Mouse (Mus musculus) hindbrain, embryonic 16.5 days (tissue): ENCODE measurements around the gene Gm35315. TPM values are rescaled to one million over a fixed set of nuclear protein-coding genes. Genes with fewer than 3 reads are reported as not detected.
"Not testable (repeated sequence)": the region's sequence is repeated elsewhere in the genome, so short reads cannot be mapped to it uniquely, and the experiment has no call there.

Source experiments
- ATAC-seq: fragments of 200-750 bp; cut with Nextera tagmentation; 2 replicates; pipeline ENCODE4 v1.8.0; 2017; ENCODE audit warnings: moderate TSS enrichment, moderate library complexity
- H3K27ac ChIP-seq: fragments of 300-500 bp; sonication (generic); 2 replicates; pipeline ENCODE4 v1.5.1; 2014; ENCODE audit warnings: low read depth, mild to moderate bottlenecking, control low read depth, low read length, moderate library complexity
- H3K27me3 ChIP-seq: fragments of 300-500 bp; sonication (generic); replicated peaks from 2 replicates; pipeline ENCODE4 v1.6.1; 2014; ENCODE audit warnings: low read length; ENCODE audit not compliant: control insufficient read depth, insufficient read depth
- H3K36me3 ChIP-seq: fragments of 300-500 bp; sonication (generic); 2 replicates; pipeline ENCODE4 v1.6.1; 2014; ENCODE audit warnings: mild to moderate bottlenecking, low read length, moderate library complexity, mixed read lengths; ENCODE audit not compliant: control insufficient read depth, insufficient read depth
- H3K4me1 ChIP-seq: fragments of 300-500 bp; sonication (generic); 2 replicates; pipeline ENCODE4 v1.6.1; 2014; ENCODE audit warnings: low read depth, low read length; ENCODE audit not compliant: control insufficient read depth, insufficient read depth
- H3K4me2 ChIP-seq: fragments of 300-500 bp; sonication (generic); 2 replicates; pipeline ENCODE4 v1.6.1; 2014; ENCODE audit warnings: mild to moderate bottlenecking, low read length, control low read depth, moderate library complexity
- H3K4me3 ChIP-seq: fragments of 300-500 bp; sonication (generic); 2 replicates; pipeline ENCODE4 v1.5.1; 2014; ENCODE audit warnings: mild to moderate bottlenecking, low read length, control low read depth, moderate library complexity
- H3K9ac ChIP-seq: fragments of 300-500 bp; sonication (generic); 2 replicates; pipeline ENCODE4 v1.6.1; 2014; ENCODE audit warnings: low read depth, mild to moderate bottlenecking, control low read depth, low read length, moderate library complexity
- H3K9me3 ChIP-seq: fragments of 300-500 bp; sonication (generic); 2 replicates; pipeline ENCODE4 v1.6.1; 2014; ENCODE audit warnings: mild to moderate bottlenecking, low read length, moderate library complexity; ENCODE audit not compliant: control insufficient read depth
- WGBS: fragments of 180-500 bp; shearing (Covaris S2); extraction: QIAGEN DNeasy Blood & Tissue Kit; methylation state at CpG from one replicate; pipeline ENCODE4 v1.1.7; 2014; 5-methylcytosine and 5-hydroxymethylcytosine counted together
- polyA plus RNA-seq: library from polyadenylated mRNA; unstranded; fragments of >200 nt; fragmentation: Nextera tagmentation; extraction: Ambion mirVana; gene quantifications from 2 replicates; pipeline ENCODE4 v1.2.1, GENCODE M21; 2015

Gm35315 gene
- polyA plus RNA-seq = 0.71 and 0.85 TPM in 2 replicates

DNA sequence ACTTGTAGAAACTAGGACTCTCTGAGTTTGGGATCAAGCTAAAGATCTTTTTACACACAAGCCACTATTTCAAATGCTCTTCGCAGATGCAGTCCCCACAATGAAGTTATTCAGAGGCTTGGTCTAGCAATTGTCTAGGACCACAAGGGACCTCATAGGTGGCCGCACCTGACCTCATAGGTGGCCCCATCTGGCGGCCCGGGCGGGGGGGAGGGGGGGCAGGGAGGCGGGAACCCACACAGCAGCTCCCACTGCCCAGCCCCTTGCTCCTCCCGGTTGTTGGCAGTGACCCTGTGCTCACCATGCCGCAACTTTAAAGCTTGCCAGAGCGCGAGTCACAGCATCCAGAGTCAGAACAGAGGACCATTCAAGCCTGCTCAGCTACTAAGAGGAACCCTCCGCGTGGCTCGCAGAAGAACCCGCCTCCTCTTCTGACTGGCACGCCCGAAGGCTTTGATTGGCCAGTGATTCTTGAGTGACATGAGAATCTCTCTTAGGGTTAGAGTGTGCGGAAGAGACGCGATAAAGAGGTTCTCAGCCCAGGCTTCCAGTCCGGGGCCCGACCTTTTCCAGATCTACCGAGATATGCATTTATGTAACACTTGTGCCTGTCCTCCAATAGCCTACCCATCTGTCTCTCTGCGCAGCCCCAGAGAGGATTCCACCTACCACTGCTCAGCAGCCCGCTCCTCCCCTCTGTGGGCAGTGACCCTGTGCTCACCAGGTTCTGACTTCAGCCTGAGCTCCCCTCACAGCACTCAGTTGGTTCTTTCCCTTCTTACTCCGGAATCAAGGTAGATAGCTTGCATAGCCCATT is at the start of gene Gm35315:
Gene Gm35315, minus strand, starts transcription at position 391 of the 817 bp plus-strand sequence.
- Histone ChIP-seq H3K27ac (peak within 1 kb of the TSS; percentile 68), H3K27me3 (no peaks in the 10 kb centered on the region), H3K4me3 (peak within 1 kb of the TSS; percentile 56), H3K4me1 (peaks cover 5% of the 10 kb centered on the region; the same call in 1 of the 2 replicates), H3K36me3 (no peaks in the 10 kb centered on the region), H3K4me2 (peak within 1 kb of the TSS; percentile 90), H3K9me3 (no peaks in the 10 kb centered on the region), H3K9ac (peak within 1 kb of the TSS; percentile 73)
- peak; percentile 98 for ATAC-seq
- under 1% methylated on average over 22 of the region's 25 CpGs for WGBS

DNA sequence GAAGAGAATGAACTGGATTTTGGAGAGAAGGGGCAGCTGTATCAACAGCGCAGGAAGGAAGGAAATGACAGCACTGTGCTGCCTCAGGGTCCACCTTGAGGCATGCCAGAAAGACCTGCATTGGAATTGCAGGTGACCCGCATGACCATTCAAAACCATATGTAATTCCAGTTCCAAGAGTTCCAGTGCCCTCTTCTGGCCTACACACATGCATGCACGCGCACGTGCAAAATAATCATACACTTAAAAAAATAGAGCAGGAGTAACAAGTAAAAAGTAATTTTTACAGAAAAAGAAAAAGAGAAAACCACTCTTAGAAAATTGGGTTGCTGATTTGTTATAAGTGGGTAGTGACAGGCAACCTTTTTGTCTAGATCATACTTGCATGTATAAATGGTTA is 48.8 kb upstream of the Gm35315 start:
- Histone ChIP-seq H3K9me3 (no peaks in the 10 kb centered on the region), H3K9ac (no peak overlapping the region), H3K4me2 (no peak overlapping the region), H3K4me1 (no peaks in the 10 kb centered on the region), H3K27me3 (no peaks in the 10 kb centered on the region), H3K36me3 (peaks cover 44% of the 10 kb centered on the region), H3K27ac (no peak overlapping the region), H3K4me3 (no peak overlapping the region)
- WGBS = 90% methylated on average over 5 of the region's 5 CpGs
- ATAC-seq = no peak

DNA sequence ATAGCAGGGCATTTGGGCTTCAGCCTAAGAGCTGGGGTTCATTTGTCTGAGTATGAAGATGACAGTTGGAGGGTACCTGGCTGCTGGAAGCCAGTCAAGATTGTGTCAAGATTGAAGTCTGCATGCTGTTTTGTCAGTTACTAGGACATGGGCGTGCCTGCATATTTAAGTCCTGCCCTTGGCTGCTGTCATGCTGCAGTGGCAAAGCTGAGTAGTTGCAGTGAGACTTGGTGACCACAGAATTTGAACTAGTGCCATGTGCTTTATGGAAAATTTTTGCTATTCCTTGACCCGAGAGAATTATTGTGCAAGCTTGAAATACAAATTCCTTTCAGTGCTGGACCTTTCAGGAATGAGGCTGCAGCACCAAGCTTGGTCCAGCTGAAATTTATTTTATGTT is 48.1 kb upstream of the Gm35315 start:
- ATAC-seq = no peak
- WGBS = 91% methylated on average over 2 of the region's 2 CpGs
- Histone ChIP-seq H3K4me2 (no peak overlapping the region), H3K36me3 (peaks cover 41% of the 10 kb centered on the region), H3K9me3 (no peaks in the 10 kb centered on the region), H3K4me3 (no peak overlapping the region), H3K27me3 (no peaks in the 10 kb centered on the region), H3K27ac (no peak overlapping the region), H3K9ac (no peak overlapping the region), H3K4me1 (peaks cover under 1% of the 10 kb centered on the region)

DNA sequence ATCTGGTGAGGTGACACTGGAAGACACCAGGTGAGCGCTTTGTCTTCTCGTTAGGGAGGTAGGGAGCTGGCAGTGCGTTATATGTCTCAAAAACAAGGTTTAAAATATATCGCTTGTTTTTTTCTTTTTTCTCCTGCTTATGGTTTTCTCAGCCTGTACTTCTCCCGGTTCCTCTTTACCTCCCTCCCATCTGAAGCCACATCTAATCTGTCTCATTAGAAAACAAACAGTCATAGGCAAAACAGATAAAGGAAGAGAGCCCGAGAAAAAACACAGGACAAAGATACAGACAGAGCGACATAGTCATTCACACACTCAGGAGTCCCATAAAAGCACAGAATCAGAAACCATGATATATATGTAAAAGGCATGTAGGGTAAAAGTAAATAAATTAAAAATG is 46.2 kb upstream of the Gm35315 start:
- peaks cover 6% of the 10 kb centered on the region for H3K4me1 ChIP-seq
- no peaks in the 10 kb centered on the region for H3K9me3 ChIP-seq
- no peaks in the 10 kb centered on the region for H3K27me3 ChIP-seq
- peaks cover 25% of the 10 kb centered on the region for H3K36me3 ChIP-seq
- H3K4me2 ChIP-seq = no peak overlapping the region
- no peak overlapping the region for H3K4me3 ChIP-seq
- WGBS = 95% methylated on average over 7 of the region's 7 CpGs
- H3K27ac ChIP-seq = no peak overlapping the region
- ATAC-seq = no peak
- no peak overlapping the region for H3K9ac ChIP-seq

DNA sequence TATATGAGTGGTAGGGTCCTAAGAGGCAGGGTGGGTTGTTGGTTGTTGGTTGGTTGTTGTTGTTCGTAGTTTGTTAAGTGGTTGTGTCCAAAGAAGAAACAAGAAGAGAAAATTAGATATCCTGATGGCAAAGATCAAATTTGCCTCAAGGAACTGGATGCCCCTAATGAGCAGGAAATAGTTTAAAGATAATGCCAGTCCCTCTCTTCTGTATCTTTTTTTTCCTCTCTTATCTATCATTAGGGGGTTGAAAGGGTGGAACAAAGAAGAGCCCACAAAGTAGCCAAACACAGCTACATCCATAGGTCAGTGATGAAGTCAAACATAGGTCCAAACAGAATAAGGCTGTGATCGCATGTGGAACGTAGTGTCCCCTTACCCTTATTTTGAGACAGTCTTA is 45.1 kb upstream of the Gm35315 start:
- Histone ChIP-seq H3K27ac (no peak overlapping the region), H3K9me3 (no peaks in the 10 kb centered on the region), H3K36me3 (peaks cover 15% of the 10 kb centered on the region), H3K4me3 (no peak overlapping the region), H3K4me2 (no peak overlapping the region), H3K4me1 (peaks cover 6% of the 10 kb centered on the region), H3K27me3 (no peaks in the 10 kb centered on the region), H3K9ac (no peak overlapping the region)
- ATAC-seq = no peak
- WGBS = 95% methylated on average over 3 of the region's 3 CpGs

DNA sequence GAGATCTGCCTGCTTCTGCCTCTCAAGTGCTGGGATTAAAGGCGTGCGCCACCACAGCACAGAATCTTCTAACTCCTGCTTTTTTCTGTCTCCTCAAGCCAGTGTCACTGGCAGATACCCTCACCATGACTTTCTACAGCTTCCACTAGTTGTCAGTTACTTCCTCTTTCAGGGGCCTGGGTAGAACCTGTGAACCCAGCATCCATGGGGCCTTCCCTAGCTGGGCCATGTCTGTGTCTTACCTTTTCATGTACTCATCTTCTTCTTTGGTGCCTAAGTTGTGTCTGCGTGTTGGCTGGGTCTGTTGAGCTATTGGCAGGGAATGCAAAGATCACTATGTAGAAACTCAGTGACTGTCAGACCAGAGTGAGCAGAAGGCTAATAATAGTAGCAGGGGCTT is 43.6 kb upstream of the Gm35315 start:
- no peaks in the 10 kb centered on the region for H3K27me3 ChIP-seq
- H3K4me1 ChIP-seq = peaks cover 6% of the 10 kb centered on the region
- no peak overlapping the region for H3K4me2 ChIP-seq
- no peaks in the 10 kb centered on the region for H3K9me3 ChIP-seq
- WGBS = 96% methylated on average over 3 of the region's 3 CpGs
- no peak overlapping the region for H3K9ac ChIP-seq
- H3K36me3 ChIP-seq = peaks cover 8% of the 10 kb centered on the region; the same call in 1 of the 2 replicates
- H3K4me3 ChIP-seq = no peak overlapping the region
- no peak overlapping the region for H3K27ac ChIP-seq
- ATAC-seq = no peak

DNA sequence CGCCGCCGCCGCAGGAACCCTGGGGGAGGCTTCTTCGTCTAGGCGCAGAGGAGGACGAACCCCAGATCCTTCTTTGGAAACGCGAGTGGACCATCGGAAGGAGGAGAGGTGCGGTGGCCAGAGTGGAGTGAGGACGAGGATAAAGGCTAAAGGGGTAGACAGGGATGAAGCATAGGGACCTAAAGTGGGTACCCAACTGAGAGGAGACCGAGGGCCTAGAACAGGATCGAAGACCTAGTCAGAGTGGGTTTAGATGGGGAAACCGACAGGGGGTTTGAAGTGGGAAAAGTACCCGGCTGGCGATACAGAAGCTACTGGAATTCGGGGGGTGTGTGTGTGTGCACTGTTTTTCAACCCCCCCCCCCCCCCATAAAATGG is 41.9 kb upstream of the Gm35315 start:
- peak overlapping the region; percentile 75 for H3K4me3 ChIP-seq
- H3K27ac ChIP-seq = peak overlapping the region; percentile 77
- ATAC-seq = no peak; the same call in 1 of the 2 replicates
- no peaks in the 10 kb centered on the region for H3K9me3 ChIP-seq
- WGBS = 7% methylated on average over 18 of the region's 18 CpGs
- H3K4me1 ChIP-seq = peaks cover 6% of the 10 kb centered on the region
- H3K27me3 ChIP-seq = no peaks in the 10 kb centered on the region
- H3K36me3 ChIP-seq = peaks cover 5% of the 10 kb centered on the region; the same call in 1 of the 2 replicates
- peak overlapping the region; percentile 79 for H3K9ac ChIP-seq
- peak overlapping the region; percentile 77 for H3K4me2 ChIP-seq

DNA sequence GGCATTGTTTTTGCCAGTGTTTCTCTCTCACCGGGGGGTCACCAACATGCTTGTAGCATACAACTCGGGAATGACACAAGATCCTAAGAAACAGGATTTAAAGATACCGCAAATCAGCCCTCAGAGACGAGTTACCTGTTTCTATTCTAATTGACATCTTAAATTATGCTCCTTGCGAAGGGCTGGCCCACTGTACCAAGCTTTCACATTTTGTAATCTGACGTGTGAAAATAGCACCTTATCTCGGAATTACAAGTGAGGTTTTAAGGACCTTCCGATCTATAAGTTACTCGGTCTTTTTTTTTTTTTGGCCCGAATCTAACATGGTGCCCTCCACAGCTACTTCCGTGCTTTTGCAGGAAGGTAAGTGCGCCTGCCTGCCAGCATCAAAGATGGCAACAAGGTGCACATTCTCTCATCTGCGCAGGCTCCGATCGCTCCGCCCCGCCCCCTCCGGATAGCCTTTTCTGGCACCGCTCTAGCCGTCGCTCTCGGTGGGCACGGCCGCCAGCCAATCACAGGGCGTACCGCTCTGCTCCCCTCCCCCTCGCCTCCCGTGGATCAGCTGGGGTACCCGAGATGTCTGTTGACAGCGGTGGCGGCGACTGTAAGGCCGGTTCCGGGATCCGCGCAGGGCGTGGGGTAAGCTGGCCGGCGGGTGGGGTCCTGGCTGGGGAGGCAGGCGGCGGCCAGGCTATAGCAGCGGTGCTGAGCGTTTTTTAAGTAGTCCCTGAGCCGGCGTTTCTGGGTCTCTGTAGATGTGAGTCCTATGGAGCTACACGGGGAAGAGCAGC is 41.3 kb upstream of the Gm35315 start, which contains the start of gene Chfr:
Gene Chfr, plus strand, starts transcription at position 550 of the 794 bp plus-strand sequence.
- Histone ChIP-seq H3K4me1 (peaks cover 6% of the 10 kb centered on the region), H3K9ac (peak within 1 kb of the TSS; percentile 79), H3K36me3 (peaks cover 11% of the 10 kb centered on the region), H3K27ac (peak within 1 kb of the TSS; percentile 77), H3K4me3 (peak within 1 kb of the TSS; percentile 75), H3K27me3 (no peaks in the 10 kb centered on the region), H3K4me2 (peak within 1 kb of the TSS; percentile 77), H3K9me3 (peaks cover 2% of the 10 kb centered on the region)
- peak; percentile 99 for ATAC-seq
- WGBS = 3% methylated on average over 45 of the region's 46 CpGs

DNA sequence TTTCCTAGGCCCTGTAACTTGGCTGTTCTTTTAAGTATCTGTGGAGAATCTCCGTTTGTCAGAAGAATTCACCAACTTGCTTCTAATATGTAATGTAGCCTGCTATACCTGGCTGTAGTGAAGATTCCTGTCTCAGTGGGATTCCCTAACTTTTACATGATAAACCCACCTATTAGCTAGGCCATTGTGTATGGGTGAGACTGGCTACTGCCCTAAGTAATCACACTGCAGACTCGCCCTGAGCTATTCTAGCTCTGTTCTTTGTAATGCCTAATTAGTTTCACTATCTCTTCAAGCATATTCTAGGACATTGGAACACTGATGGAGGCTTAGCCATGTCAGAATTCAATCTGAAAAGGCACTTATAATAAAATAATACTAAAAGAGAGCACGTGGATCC is 28.2 kb upstream of the Gm35315 start:
- not testable (repeated sequence) for H3K4me2 ChIP-seq, H3K9me3 ChIP-seq, H3K9ac ChIP-seq, H3K27ac ChIP-seq, H3K4me3 ChIP-seq, H3K4me1 ChIP-seq, H3K27me3 ChIP-seq, ATAC-seq
- H3K36me3 ChIP-seq = peaks cover 34% of the 10 kb centered on the region
- 84% methylated on average over 3 of the region's 3 CpGs for WGBS
